ENCODE assay signal across 10 mouse cellular contexts in the genomic region with DNA sequence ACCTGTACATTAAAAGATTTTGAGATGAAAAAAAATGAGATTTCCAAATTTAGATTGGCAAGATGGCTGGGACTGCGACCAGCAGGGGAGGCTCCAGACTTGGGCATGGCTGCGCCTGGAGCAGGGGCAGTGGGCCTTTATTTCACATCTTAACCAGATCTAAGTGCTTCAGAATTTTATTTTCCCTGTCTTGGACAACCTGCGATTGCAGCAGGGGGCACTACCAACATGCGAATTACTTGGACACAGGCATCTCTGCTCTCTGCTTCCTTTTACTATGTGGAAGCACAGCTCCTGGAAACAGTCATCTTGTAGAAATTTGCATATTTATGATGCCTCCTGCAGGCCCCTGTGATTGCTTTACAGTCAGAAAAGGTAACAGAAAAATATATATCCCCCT. TPM values are rescaled to one million over a fixed set of nuclear protein-coding genes. Genes with fewer than 3 reads are reported as not detected.
DNase-seq lines count a peak whose midpoint lies in the region; ATAC-seq and TF ChIP-seq lines count a peak whose summit lies in the region.
"Had no signal": no experiment of that assay in that cellular context is flagged by ENCODE, and none has a peak within 500 bp of the region (broad histone marks: within the 10 kb centered on the region; RNA-seq: fewer than 3 reads in every experiment).

No protein-coding gene starts in this region.

- peaks cover 6% of the 10 kb centered on the region; the same call in 1 of the 2 replicates for H3K4me1 ChIP-seq in embryonic facial prominence, embryonic 11.5 days (ENCODE audit: control insufficient read depth, insufficient read depth, low read length)
- H3K4me1 ChIP-seq in limb, embryonic 11.5 days (ENCODE audit: control insufficient read depth, insufficient read depth, low read length), result peaks cover 14% of the 10 kb centered on the region

- no peak overlapping the region for H3K9ac ChIP-seq in embryonic facial prominence, embryonic 11.5 days (replicated peaks; ENCODE audit: low read length)
- no peak overlapping the region for H3K9ac ChIP-seq in limb, embryonic 11.5 days (ENCODE audit: low read length)

- ATAC-seq in embryonic facial prominence, embryonic 11.5 days (replicated peaks; ENCODE audit: insufficient number of reproducible peaks, low FRiP score, low TSS enrichment, low read depth), result no peak
- ATAC-seq in limb, embryonic 11.5 days (ENCODE audit: insufficient number of reproducible peaks, low FRiP score, low TSS enrichment, low read depth), result no peak
- ATAC-seq: CD4-positive, CD25-positive, alpha-beta regulatory T cell, adult 4 months had no signal

- no peaks in the 10 kb centered on the region for H3K36me3 ChIP-seq in embryonic facial prominence, embryonic 11.5 days (replicated peaks; ENCODE audit: control insufficient read depth, insufficient read depth, low read depth, low read length)
- no peaks in the 10 kb centered on the region for H3K36me3 ChIP-seq in limb, embryonic 11.5 days (ENCODE audit: control insufficient read depth, insufficient read depth, low read length)

- H3K4me2 ChIP-seq in embryonic facial prominence, embryonic 11.5 days (ENCODE audit: low read depth, low read length), result no peak overlapping the region
- H3K4me2 ChIP-seq in limb, embryonic 11.5 days (ENCODE audit: low read depth, severe bottlenecking), result no peak overlapping the region

- DNase-seq in heart, adult 11 months, result peak; percentile 56
- no peak for DNase-seq in heart, postnatal 14 days
- DNase-seq in 3T3-L1 (ENCODE audit: low read depth, low spot score), result peak; percentile 28
- peak; percentile 66 for DNase-seq in embryonic facial prominence, embryonic 11.5 days (ENCODE audit: low spot score)
- DNase-seq in limb, embryonic 11.5 days (ENCODE audit: low spot score), result peak; percentile 65
- DNase-seq in left cerebral cortex, postnatal 10 days (ENCODE audit: extremely low spot score in 1 of 2, low spot score in 2 of 2), result no peak
- DNase-seq in gastrocnemius, adult 2 months, result no peak
- DNase-seq in layer of hippocampus, postnatal 25 days (ENCODE audit: extremely low spot score in 1 of 2, low spot score in 1 of 2), result no peak
- DNase-seq: kidney, postnatal 25 days had no signal

- TF ChIP-seq CTCF in gastrocnemius, adult 2 months (IDR thresholded peaks at IDR 0.05), result no peak

- H3K4me3 ChIP-seq in embryonic facial prominence, embryonic 11.5 days (ENCODE audit: low read depth, low read length), result no peak overlapping the region
- no peak overlapping the region for H3K4me3 ChIP-seq in limb, embryonic 11.5 days (ENCODE audit: low read depth, low read length)
- no peak overlapping the region for H3K4me3 ChIP-seq in gastrocnemius, adult 2 months

- intact Hi-C loops in heart, postnatal 14 days (cut with DNase I), result no loop called here
- intact Hi-C loops in left cerebral cortex, postnatal 10 days (cut with DNase I), result no loop called here
- intact Hi-C loops in gastrocnemius, adult 2 months (cut with DNase I), result no loop called here

- H3K27ac ChIP-seq in embryonic facial prominence, embryonic 11.5 days (replicated peaks; ENCODE audit: low read depth, low read length), result no peak overlapping the region
- no peak overlapping the region for H3K27ac ChIP-seq in limb, embryonic 11.5 days (replicated peaks; ENCODE audit: low read depth, low read length)
- no peak overlapping the region for H3K27ac ChIP-seq in gastrocnemius, adult 2 months

- H3K27me3 ChIP-seq in embryonic facial prominence, embryonic 11.5 days (ENCODE audit: control insufficient read depth, insufficient read depth, low read length), result no peaks in the 10 kb centered on the region
- no peaks in the 10 kb centered on the region for H3K27me3 ChIP-seq in limb, embryonic 11.5 days (ENCODE audit: control insufficient read depth, insufficient read depth, low read length)

- no peaks in the 10 kb centered on the region for H3K9me3 ChIP-seq in embryonic facial prominence, embryonic 11.5 days (replicated peaks; ENCODE audit: control insufficient read depth, low read length)
- H3K9me3 ChIP-seq in limb, embryonic 11.5 days (ENCODE audit: control insufficient read depth, low read length), result no peaks in the 10 kb centered on the region

- WGBS in embryonic facial prominence, embryonic 11.5 days, result 62% methylated on average over 4 of the region's 4 CpGs
- 35% methylated on average over 4 of the region's 4 CpGs for WGBS in limb, embryonic 11.5 days

RNA-seq across cellular contexts. Expression of a gene that starts 9.5 kb away (rescaled TPM):
- not detected for total RNA-seq in heart, postnatal 14 days (2021)
- polyA plus RNA-seq in embryonic facial prominence, embryonic 11.5 days (2014; fragmentation: Nextera tagmentation; extraction: Ambion mirVana), result not detected in 2 replicates
- not detected in 2 replicates for polyA plus RNA-seq in limb, embryonic 11.5 days (2014; fragmentation: Nextera tagmentation; extraction: Ambion mirVana)
- total RNA-seq in left cerebral cortex, postnatal 10 days (2021), result under 1 TPM; 0.49 to 0.94 TPM
- total RNA-seq in gastrocnemius, adult 2 months (2021), result not detected
- 1 to 10 TPM in 1 of 2 experiments, under 1 TPM in 1; 0.37 to 1.7 TPM for total RNA-seq in layer of hippocampus, postnatal 25 days (2021)
- polyA plus RNA-seq: CD4-positive, CD25-positive, alpha-beta regulatory T cell, adult 4 months had no signal

RNA-seq across cellular contexts. Expression of a gene that starts 12.5 kb away (rescaled TPM):
- 1 to 10 TPM; 4.1 to 5.0 TPM for total RNA-seq in heart, postnatal 14 days (2021)
- 66.1 and 71.9 TPM in 2 replicates for polyA plus RNA-seq in embryonic facial prominence, embryonic 11.5 days (2014; fragmentation: Nextera tagmentation; extraction: Ambion mirVana)
- polyA plus RNA-seq in limb, embryonic 11.5 days (2014; fragmentation: Nextera tagmentation; extraction: Ambion mirVana), result 95.2 and 98.4 TPM in 2 replicates
- total RNA-seq in left cerebral cortex, postnatal 10 days (2021), result 100 to 1,000 TPM; 142 to 145 TPM
- total RNA-seq in gastrocnemius, adult 2 months (2021), result not detected
- 100 to 1,000 TPM; 105 to 134 TPM for total RNA-seq in layer of hippocampus, postnatal 25 days (2021)

Comparison
In these comparisons a context has a peak if more than half of its experiments do, and no peak if none do; other contexts are left out.
1. DNase-seq: peak in heart, adult 11 months (single experiment), 3T3-L1 (single experiment), embryonic facial prominence, embryonic 11.5 days (single experiment) and limb, embryonic 11.5 days (single experiment); none in heart, postnatal 14 days (0 of 2), left cerebral cortex, postnatal 10 days (0 of 2), gastrocnemius, adult 2 months (single experiment) and layer of hippocampus, postnatal 25 days (0 of 2).
2. RNA of a gene that starts 12.5 kb away (total RNA-seq): 142 to 145 TPM in left cerebral cortex, postnatal 10 days and 105 to 134 TPM in layer of hippocampus, postnatal 25 days; 4.1 to 5.0 TPM in heart, postnatal 14 days and not detected in gastrocnemius, adult 2 months; every median in the first group is over 10 times any median in the second.